Mouse (Mus musculus) heart, postnatal 14 days (tissue): ENCODE results near the gene Plekhm2. TPM values are rescaled to one million over a fixed set of nuclear protein-coding genes. Genes with fewer than 3 reads are reported as not detected.

ENCODE experiments used
- DNase-seq, 2 experiments: peaks; one replicate each; pipeline ENCODE4 v3.0.0; 2021 to 2022
- intact Hi-C: fragments of 180-260 bp; cut with DNase I; formaldehyde crosslinking; loops from one replicate; pipeline ENCODE4 v1.15.1; 2025
- long read RNA-seq, 2 experiments: library from polyadenylated mRNA; stranded (forward); transcript quantifications; one replicate each; pipeline ENCODE4 v2.0.0; 2021
- total RNA-seq, 2 experiments: library from RNA; stranded (reverse); gene quantifications; 2 replicates each; pipeline ENCODE4 v1.2.3; 2021

The Plekhm2 gene
- 100 to 1,000 TPM; 101 to 103 TPM for total RNA-seq
- long read RNA-seq, experiment 1, full-length matches to known transcripts: 13 of 100 reads
- long read RNA-seq, experiment 1, partial matches to known transcripts: 55 of 100 reads
- long read RNA-seq, experiment 1, other reads (novel, unspliced or antisense): 32 of 100 reads
- long read RNA-seq, experiment 2, full-length matches to known transcripts: 18 of 75 reads
- long read RNA-seq, experiment 2, partial matches to known transcripts: 43 of 75 reads
- long read RNA-seq, experiment 2, other reads (novel, unspliced or antisense): 14 of 75 reads

DNA sequence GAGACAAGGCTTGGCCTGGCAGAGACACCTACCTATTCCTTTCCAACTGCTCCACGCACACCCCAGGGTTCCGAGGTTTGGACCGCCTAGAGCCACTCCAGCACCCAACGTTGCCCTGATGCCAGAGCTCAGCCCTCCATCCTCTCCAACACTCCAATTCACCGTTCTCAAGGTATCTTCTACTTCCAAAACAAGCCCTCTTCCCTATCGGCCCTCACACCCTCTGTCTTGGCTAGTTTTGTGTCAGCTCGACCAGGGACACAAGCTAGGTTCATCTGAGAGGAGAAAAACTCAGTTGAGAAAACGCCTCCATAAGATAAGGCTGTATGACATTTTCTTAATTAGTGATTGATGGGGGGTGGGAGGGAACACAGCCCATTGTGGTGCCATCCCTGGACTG is at the start of gene Plekhm2:
Gene Plekhm2 (minus strand): TSS at position 101 of the 400 bp plus-strand sequence.
- intact Hi-C loops: loop anchor here (2.0 kb wide), 1 partner anchor 56 kb away; no protein-coding TSS in a partner anchor
- no peak for DNase-seq

DNA sequence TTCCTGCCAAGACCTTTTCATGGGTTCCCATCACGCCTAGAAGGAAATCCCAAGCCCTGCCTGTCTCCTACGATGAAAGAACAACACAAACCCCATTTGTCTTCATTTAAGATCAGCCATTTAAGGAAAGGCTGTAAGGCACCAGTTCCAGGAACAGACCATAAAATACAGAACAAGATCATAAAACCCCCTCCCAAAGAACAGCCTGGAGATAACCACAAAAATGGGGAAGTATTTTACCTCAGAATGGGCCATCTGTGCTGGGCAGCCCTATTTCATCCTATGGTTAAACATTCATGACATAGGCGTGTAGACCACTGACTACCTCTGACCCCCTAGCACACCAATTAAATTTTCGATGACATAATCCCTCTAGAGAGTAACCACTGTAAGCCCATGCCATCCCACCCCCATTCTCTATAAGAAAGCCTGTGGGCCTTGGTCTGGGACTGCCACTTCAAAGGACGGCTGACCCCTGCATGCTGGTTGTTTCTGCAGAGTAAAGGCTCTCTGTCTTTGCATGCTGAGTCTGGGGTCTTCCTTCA is 49.0 kb upstream of the Plekhm2 start:
- intact Hi-C loops: no loop called here
- DNase-seq: no peak

DNA sequence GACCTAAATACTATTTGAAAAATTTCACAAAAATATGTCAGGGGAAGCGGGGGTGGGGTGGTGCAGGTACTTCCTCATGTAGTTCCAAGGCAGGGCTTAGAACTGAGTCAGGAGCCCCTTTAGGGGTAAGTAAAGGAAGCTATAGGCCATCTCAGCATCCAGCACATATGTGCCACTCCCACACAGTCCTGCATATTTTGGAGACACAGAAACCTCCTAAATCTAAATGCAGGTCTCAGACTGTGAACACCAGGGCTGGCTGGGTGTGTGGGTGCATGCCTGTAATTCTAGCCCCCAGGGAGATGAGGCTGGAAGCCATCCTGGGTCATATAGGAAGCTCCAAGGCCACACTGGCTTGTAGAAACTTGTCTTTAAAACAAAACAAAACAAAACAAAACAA is 46.6 kb upstream of the Plekhm2 start:
- intact Hi-C loops: no loop called here
- DNase-seq: no peak

DNA sequence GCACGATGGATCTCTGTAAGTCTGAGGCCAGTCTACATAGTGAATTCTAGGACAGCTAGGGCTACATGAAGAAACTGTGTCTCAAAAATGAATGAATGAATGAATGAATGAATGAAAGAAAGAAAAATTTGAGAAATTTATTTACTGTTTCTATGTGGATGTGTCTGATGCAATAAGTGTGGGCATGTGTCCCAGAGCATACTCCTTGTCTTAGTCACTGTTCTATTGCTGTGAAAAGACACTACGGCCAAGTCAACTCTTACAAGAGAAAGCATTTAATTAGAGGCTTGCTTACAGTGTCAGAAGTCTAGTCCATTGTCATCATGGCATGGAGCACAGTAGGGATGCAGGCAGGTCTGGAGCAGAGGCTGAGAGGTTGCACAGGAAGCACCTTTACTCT is 44.3 kb upstream of the Plekhm2 start:
- DNase-seq: no peak
- intact Hi-C loops: no loop called here

DNA sequence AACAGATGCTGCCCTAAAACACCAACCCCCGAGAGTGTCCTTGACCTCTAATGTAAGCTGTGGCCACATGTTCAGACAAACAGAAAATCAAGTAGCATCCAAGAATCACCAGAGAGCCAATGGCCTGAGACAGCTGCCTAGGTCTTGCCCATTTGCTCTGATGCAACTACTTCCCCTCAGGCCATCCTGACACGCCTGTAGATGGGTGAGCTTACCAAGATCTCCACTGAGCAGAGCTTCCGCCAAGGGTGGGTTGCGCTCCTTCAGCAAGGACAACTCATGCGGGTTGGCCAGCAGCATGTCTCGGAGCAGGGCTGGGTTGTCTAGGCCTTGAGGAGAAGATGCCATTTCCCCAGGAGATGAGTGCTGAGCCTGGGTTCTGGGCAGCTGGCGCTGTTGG is 43.3 kb upstream of the Plekhm2 start:
- no peak for DNase-seq
- intact Hi-C loops: no loop called here

DNA sequence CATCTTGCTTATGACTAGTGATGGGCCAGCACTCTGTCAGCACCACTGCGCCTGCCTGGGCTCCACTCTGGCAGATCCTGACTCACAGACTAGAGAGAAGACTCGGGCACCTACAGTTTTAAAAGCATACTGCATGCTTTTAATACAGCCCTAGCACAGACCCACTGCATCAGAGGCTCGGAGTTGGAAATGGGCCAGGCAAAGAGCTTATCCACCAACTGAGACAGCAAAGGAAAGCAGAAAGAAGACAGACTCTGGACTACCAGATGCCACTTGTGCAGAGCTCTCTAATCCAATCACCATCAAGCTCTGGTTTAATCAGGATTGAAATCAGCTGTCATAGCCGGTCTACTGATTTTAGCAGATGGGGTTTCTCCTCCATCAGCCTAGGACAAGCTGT is 40.6 kb upstream of the Plekhm2 start:
- intact Hi-C loops: no loop called here
- peak in 1 of 2 experiments; percentile 16 for DNase-seq

DNA sequence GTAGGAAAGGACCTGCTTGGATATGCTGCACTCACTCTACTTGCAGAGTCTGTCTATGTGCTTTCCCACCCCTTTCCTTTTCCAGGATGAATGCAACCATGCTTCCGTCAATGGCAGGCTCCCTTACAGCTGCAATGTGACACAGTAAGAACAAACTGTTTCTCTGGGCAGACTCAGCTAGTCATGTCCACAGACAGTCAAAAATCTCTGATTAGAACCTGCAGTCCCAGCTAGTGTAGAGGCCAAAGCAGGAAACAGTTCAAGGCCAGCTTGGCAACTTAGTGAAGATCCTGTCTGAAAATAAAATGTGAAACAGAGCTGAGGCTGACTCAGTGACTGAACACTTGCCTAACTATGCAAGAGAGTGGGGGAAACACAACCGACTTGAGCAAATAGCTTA is 39.9 kb upstream of the Plekhm2 start:
- intact Hi-C loops: loop anchor here (5.0 kb wide), 2 partner anchors 67 to 87 kb away; partner anchors contain the start of gene Tmem82

DNA sequence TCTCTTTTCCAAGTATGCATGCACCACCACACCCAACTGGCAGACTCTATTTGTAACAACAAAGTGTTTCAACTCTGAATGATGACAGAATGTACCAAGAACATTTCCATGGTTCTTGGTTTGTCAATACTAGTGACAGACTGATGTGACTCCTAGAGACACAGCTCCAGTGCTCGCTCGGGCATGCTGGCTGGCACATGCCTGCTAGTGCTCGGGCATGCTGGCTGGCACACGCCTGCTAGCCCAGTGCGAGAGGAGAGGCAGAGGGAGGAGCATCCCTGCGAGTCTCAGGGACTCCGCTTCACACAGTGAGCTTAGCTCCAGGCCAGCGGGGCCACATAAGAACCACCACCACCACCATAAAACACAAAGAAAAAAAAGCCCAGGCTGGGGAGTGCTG is 30.0 kb upstream of the Plekhm2 start:
- intact Hi-C loops: no loop called here
- no peak for DNase-seq

More for the DNA sequence above, 39.9 kb upstream of the Plekhm2 start:
- no peak for DNase-seq

DNA sequence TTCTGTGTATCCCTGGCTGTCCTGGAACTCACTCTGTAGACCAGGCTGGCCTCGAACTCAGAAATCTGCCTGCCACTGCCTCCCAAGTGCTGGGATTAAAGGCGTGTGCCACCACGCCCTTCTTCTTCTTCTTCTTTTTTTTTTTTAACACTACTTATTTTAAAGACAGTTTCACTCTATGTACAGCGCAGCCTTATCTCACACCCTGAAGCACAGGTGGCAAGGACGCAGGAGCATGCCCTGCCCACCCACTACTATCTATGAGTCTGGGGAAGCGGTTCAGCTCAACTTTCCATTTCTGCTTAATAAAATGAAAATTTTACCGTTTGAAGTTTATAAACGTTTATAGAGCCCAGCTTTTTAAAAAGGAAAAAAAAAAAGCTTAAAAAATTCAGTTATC is 23.8 kb upstream of the Plekhm2 start:
- DNase-seq: no peak
- intact Hi-C loops: no loop called here

DNA sequence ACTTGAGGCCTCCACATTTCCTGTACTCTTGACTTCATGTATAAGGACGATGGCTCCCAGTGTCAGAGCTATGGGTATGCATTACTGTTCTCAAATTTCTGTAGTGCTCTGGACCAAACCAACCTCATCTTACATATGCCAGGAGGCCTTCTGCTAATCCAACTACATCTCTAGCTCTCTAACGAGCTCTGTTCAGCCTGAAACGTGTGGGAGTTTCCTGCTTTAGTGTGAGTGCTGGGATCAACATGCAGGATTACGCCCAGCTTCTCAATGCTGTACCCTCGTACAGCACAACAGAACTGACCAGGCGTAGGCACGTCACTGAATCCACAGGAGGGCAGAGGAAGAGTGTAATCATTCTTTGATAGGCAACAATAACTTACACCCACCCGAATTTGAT is 21.8 kb upstream of the Plekhm2 start:
- intact Hi-C loops: no loop called here
- no peak for DNase-seq

DNA sequence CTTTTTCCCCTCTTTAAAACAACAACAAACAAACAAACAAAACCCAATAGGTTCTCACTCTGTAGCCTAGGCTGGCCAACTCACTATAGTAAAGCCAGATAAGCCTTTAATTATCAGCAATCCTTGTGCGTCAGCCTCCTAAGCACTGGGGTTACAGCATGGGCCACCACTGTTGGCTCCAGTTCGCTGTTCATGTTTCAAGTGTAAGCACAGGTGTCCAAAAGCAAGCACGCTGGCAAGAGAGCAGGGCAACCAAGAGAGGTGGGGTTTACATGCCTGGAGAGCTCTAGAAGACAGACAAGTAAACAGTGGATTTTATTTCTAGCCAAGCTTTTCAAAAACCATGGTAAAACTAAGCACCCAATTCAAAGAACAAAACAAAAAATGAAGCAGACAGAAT is 21.4 kb upstream of the Plekhm2 start:
- intact Hi-C loops: no loop called here
- DNase-seq: no peak

DNA sequence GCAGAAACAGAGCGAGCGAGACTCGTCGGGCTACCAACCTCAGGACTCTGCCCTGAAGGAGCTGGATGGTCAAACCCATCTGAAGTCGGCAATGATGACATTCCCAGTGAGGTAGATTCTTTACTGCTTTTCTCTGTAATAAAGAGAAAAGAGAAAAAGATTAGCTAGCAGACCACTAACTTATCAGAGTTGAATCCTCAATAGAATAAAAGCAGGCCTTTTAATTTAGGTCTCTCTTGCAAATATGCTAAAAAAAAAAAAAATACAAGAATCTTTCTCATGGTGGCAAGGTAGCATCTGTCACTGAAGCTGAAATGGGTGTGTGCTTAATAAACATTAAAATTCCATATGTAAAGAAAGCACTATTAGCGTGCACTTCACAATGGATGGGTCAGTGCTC is 20.8 kb upstream of the Plekhm2 start, which contains the start of gene Rsc1a1:
Gene Rsc1a1 (minus strand): TSS at position 101 of the 400 bp plus-strand sequence.
- no peak for DNase-seq
- intact Hi-C loops: no loop called here

DNA sequence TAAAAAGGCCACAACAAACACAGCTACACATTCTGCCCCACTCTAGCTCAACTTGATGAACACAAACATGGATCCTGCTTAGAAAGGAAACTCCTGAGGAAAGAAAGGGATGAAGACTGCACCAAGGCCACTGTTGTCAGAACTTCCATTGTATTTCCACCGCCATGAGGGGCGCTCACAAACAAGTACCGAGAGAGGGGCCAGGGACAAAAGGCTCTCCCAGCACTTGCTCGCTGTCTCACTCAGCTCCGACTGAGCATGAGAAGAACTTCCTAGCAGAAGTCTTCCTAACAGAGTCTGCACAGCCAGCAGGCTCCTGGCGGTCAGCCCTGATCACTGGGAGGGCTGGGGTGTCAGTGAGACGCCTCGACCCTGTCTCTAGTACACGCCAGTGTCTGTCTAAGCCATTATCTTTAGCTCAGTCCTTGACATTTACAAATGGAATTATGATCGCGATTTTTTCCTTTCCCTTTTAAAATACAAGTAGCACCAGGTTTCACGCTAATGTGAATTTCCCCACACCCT is 18.1 kb upstream of the Plekhm2 start:
- intact Hi-C loops: no loop called here
- DNase-seq: peak; percentile 49 to 55

DNA sequence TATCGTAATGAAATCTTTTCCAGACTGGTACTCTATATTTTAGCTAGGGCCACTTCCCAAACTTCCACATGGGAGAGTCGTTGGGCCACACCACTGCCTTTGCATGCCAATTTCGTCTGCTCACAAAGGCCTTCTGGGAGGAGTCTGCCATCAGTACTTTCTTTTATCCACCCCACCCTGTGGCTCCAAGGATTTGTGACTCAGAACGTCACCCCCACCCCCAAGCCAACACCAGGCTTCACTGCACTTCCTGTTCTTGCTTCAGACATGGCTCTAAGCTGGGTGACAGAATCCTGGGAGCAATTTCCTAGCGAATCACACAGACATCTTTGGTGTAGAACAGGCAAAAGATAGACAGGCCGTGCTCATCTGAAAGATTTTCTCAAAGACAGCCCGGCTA is 17.1 kb upstream of the Plekhm2 start:
- intact Hi-C loops: no loop called here
- DNase-seq: peak in 1 of 2 experiments; percentile 46

DNA sequence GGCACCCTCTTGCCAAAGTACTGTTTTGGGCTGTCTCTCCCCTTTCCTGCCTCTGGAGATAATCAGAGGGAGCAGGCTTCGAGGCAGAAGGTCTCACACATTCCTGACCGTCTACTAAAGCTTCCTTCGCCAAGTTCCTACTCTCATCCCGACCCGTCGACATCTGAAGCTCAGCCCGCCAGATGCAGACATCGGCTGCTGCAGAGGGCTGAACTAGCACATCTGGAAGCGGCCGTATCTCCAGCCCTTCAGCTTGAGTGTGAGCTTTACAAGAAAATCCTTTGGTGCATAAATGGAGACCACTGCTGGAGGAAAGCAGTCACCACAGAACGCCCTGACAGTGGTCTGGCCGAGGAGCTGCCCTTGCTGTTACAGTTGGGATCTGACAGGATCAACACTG is 16.2 kb upstream of the Plekhm2 start:
- intact Hi-C loops: no loop called here
- no peak for DNase-seq

DNA sequence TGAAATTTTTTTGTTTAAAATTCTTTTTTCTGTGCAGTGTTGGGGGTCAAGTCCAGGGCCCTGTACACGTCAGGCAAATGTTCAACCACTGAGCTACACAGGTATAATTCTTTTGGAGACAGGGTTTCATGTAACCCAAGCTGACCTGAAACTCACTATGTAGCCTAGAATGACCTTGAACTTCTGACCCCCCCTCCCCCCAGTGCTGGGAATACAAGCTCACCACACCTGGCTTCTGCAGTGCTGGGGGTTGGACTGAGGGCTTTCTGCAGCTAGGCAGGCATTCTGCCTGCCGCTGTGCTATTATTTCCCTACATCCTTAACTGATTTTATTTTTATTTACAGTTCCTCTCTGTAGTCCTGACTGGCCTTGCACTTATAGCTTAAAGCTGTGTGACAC is 14.3 kb upstream of the Plekhm2 start:
- DNase-seq: no peak
- intact Hi-C loops: no loop called here

DNA sequence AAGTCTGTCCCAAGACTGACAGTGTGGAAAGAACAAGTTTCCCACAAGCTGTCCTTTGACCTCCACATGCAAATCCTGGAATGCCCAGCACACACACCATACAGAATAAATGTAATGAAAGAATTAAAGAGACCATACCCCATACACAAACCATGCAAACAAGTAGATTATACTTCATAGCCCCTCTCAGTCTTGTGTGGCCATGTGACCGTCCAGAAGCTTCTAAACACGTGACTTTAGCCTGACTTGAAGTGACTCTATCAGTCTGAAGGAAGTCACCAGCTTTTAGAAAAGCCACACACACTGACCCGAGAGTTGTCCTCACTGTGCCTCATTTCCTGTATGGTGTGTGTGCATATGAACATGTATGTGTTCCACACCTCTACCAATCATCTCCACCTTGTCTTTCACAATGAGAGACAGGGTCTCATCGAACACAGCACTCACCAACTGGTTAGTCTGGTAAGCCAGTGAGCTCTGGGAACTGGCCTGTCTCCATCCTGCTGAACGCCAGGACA is 11.8 kb upstream of the Plekhm2 start:
- intact Hi-C loops: no loop called here
- DNase-seq: no peak

DNA sequence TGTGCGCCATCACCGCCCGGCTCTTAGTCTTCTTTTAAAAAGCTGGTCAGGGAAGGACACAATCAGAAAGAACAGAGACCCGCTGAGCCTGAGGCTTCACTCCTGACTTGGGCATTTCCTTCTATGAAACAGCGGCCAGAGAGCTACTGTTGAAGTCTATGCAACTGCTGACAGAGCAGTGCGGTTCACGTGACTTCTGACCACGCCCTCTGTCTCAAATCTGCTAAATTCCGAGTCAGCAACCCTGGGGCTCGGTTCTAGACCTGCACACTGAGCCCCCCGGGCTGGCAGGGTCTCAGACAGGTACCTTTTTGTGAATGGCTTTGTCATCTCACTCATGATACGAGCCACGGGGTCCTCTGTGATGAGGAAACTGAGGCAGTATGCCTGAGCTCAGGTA is 7.6 kb upstream of the Plekhm2 start:
- intact Hi-C loops: no loop called here
- no peak for DNase-seq

DNA sequence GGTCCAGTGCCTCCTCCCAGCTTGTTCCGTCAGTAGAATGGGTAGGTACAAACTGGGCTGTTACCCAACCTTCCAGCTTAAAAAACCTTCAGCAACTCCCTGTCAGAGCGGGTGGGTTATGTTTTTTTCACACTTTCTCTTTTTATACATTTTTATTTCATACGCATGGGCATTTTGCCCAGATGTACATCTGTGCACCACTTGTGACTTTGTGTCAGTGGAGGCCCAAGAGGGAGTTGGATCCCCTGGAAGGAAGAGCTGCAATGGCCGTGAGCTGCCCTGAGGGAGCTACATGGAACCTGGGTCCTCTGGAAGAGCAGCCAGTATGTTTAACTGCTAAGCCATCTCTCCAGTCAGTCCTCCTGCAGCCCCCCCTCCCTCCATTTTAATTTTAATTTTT is 6.7 kb upstream of the Plekhm2 start:
- intact Hi-C loops: no loop called here
- DNase-seq: no peak

DNA sequence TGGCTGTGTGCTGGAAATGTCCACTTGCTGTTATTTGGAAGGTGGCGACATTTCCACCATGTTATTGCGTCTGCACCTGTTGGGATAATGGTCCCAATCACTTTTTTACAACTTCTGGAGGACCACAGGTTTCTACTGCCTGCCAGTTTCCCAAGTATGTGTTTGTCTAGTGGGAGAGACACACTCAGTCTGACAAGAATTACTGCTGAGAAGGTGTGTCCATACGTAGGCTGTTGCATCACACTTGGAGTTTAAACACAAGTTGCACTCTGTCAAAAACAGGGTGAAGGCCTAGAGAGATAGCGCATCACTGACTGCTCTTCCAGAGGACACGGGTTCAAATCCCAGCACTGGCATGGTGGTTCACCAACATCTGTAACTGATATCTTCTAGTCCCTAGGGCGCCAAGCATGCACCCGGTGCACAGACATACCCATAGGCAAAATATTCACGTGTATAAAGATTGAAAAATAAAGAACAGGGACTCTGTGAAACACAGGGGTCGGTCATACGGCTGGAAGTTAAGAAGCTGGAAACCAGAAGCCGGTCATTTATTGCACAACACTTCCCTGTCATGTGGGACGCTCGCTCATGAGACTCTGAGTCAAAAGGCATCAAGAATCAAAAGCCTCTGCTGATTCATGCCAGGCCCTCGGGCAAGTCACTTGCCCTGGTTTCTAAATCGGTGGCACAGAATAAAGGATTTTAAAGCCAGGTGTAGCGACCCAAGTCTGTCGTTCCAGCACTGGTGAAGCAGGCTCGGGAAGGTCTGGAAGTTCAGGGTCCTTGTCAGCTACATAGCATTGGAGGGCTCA is 5.4 kb upstream of the Plekhm2 start:
- intact Hi-C loops: no loop called here
- no peak for DNase-seq
